Mouse (Mus musculus): ENCODE results near the gene Nagpa.

GRCm38 (mm10) chr16:5153299-5154026 is 50.3 kb downstream of the Nagpa start:
- TF ChIP-seq CTCF (IDR thresholded peaks at IDR 0.05; ENCODE audit: extremely low read depth, insufficient read depth, insufficient read length, insufficient replicate concordance) (no peak), POLR2A (IDR thresholded peaks at IDR 0.05; ENCODE audit: low read depth, low read length) (no peak)
